Mouse (Mus musculus) myocyte (in vitro differentiated cells): ENCODE measurements around the gene Pax5. TPM values are rescaled to one million over a fixed set of nuclear protein-coding genes. Genes with fewer than 3 reads are reported as not detected.

Experiments used
- H3K27me3 ChIP-seq: one replicate; pipeline ENCODE4 v1.6.1; 2011; ENCODE audit not compliant: control insufficient read depth, insufficient read depth, insufficient read length
- H3K36me3 ChIP-seq: one replicate; pipeline ENCODE4 v1.6.1; 2011; ENCODE audit not compliant: control insufficient read depth, insufficient read depth
- H3K4me2 ChIP-seq: one replicate; pipeline ENCODE4 v1.6.1; 2011; ENCODE audit warnings: low read depth, control low read depth
- H3K4me3 ChIP-seq: one replicate; pipeline ENCODE4 v1.5.1; 2011; ENCODE audit warnings: mild to moderate bottlenecking, control low read depth, moderate library complexity
- H3K79me2 ChIP-seq: one replicate; pipeline ENCODE4 v1.6.1; 2011; ENCODE audit not compliant: control insufficient read depth, insufficient read depth
- H3ac ChIP-seq: one replicate; pipeline ENCODE4 v1.6.1; 2011; ENCODE audit not compliant: control insufficient read depth, insufficient read length
- CEBPB ChIP-seq: IDR thresholded peaks from 2 replicates; pipeline ENCODE4 v1.6.1; 2011; ENCODE audit warnings: mild to moderate bottlenecking, moderate library complexity; ENCODE audit not compliant: poor library complexity, insufficient read depth, severe bottlenecking
- E2F4 ChIP-seq: IDR thresholded peaks from one replicate; pipeline ENCODE4 v1.6.1; 2011; ENCODE audit warnings: mild to moderate bottlenecking, control low read depth, moderate library complexity; ENCODE audit not compliant: insufficient read depth
- MAX ChIP-seq: IDR thresholded peaks from one replicate; pipeline ENCODE4 v1.6.1; 2011; ENCODE audit warnings: low read depth, mild to moderate bottlenecking, control low read depth
- MYOD1 ChIP-seq, 3 experiments: IDR thresholded peaks; one replicate each; pipeline ENCODE4 v1.6.1; 2011; ENCODE audit warnings: control low read depth in 2 of 3, low read depth in 2 of 3, mild to moderate bottlenecking in 2 of 3, moderate library complexity in 1 of 3; ENCODE audit not compliant: insufficient read length in 2 of 3, control insufficient read depth in 1 of 3
- MYOG ChIP-seq, 3 experiments: IDR thresholded peaks; one replicate each; pipeline ENCODE4 v1.6.1; 2011; ENCODE audit warnings: control low read depth in 2 of 3, low read depth in 2 of 3, mild to moderate bottlenecking in 2 of 3; ENCODE audit not compliant: insufficient read length in 2 of 3, control insufficient read depth in 1 of 3, insufficient read depth in 1 of 3
- POLR2A ChIP-seq: IDR thresholded peaks from one replicate; pipeline ENCODE4 v1.6.1; 2011; ENCODE audit warnings: low read depth, mild to moderate bottlenecking, control low read depth, moderate library complexity; ENCODE audit not compliant: insufficient read length
- POLR2AphosphoS2 ChIP-seq: IDR thresholded peaks from one replicate; pipeline ENCODE4 v1.6.1; 2011; ENCODE audit warnings: low read depth, control low read depth; ENCODE audit not compliant: insufficient read length
- REST ChIP-seq: IDR thresholded peaks from one replicate; pipeline ENCODE4 v1.6.1; 2011; ENCODE audit warnings: mild to moderate bottlenecking, control low read depth, moderate library complexity; ENCODE audit not compliant: insufficient read depth, insufficient read length
- SRF ChIP-seq: IDR thresholded peaks from one replicate; pipeline ENCODE4 v1.6.1; 2011; ENCODE audit warnings: low read depth; ENCODE audit not compliant: control insufficient read depth, insufficient read length
- TCF12 ChIP-seq: IDR thresholded peaks from one replicate; pipeline ENCODE4 v1.6.1; 2011; ENCODE audit warnings: mild to moderate bottlenecking, control low read depth; ENCODE audit not compliant: poor library complexity, insufficient read depth, severe bottlenecking
- TCF3 ChIP-seq: IDR thresholded peaks from one replicate; pipeline ENCODE4 v1.6.1; 2011; ENCODE audit warnings: low read depth, control low read depth; ENCODE audit not compliant: insufficient read length
- USF1 ChIP-seq: IDR thresholded peaks from one replicate; pipeline ENCODE4 v1.6.1; 2011; ENCODE audit warnings: low read depth, mild to moderate bottlenecking, control low read depth, moderate library complexity
- polyA plus RNA-seq: library from polyadenylated mRNA; unstranded; fragments of >200 nt; fragmentation: generic; extraction: Trizol; gene quantifications from one replicate; pipeline ENCODE4 v1.2.1, GENCODE M21; 2012; ENCODE audit warnings: missing spikeins

Pax5 gene
- polyA plus RNA-seq, 1 experiment = 0.01 TPM

DNA sequence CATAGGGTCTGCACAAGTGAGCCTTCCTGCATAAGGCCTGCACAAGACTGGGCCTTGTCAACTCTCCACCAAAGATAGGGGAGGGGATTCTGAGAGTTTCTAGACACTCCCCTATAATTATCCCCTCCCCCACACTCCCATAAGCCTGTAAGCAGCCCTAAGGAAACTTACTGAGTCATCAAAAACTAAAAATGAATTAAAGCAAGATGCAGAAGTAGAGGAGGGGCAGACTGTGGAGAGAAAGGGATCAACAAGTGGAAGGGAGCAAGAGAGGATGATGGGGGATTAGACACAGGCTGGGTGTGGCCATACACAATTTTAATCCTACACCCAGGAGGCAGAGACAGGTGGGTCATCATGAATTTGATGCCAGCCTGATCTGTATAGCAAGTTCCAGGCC is 82.4 kb downstream of the Pax5 start:
- H3K79me2 ChIP-seq = no peaks in the 10 kb centered on the region
- peaks cover 2% of the 10 kb centered on the region for H3K27me3 ChIP-seq
- H3ac ChIP-seq = no peak overlapping the region
- H3K4me2 ChIP-seq = no peak overlapping the region
- TF ChIP-seq MYOD1 (IDR thresholded peaks at IDR 0.05; ENCODE audit: control insufficient read depth in 1 of 3, insufficient read length in 2 of 3, low read depth in 2 of 3) (no peak), SRF (no peak), POLR2AphosphoS2 (no peak), TCF3 (no peak), MAX (no peak), E2F4 (no peak), REST (no peak), USF1 (no peak), MYOG (IDR thresholded peaks at IDR 0.05; ENCODE audit: control insufficient read depth in 1 of 3, insufficient read depth in 1 of 3, insufficient read length in 2 of 3, low read depth in 2 of 3) (no peak), CEBPB (no peak), TCF12 (no peak), POLR2A (no peak)
- H3K4me3 ChIP-seq = no peak overlapping the region
- no peaks in the 10 kb centered on the region for H3K36me3 ChIP-seq

GRCm38 (mm10) chr4:44625108-44625424 is 85.2 kb downstream of the Pax5 start:
- Histone ChIP-seq H3K4me3 (no peak overlapping the region), H3ac (no peak overlapping the region), H3K4me2 (no peak overlapping the region), H3K36me3 (no peaks in the 10 kb centered on the region), H3K27me3 (peaks cover 11% of the 10 kb centered on the region), H3K79me2 (no peaks in the 10 kb centered on the region)
- TF ChIP-seq E2F4 (no peak), POLR2A (no peak), CEBPB (no peak), MYOD1 (IDR thresholded peaks at IDR 0.05; ENCODE audit: control insufficient read depth in 1 of 3, insufficient read length in 2 of 3, low read depth in 2 of 3) (no peak), REST (no peak), POLR2AphosphoS2 (no peak), TCF3 (no peak), SRF (no peak), TCF12 (no peak), USF1 (no peak), MAX (no peak), MYOG (IDR thresholded peaks at IDR 0.05; ENCODE audit: control insufficient read depth in 1 of 3, insufficient read depth in 1 of 3, insufficient read length in 2 of 3, low read depth in 2 of 3) (no peak)

DNA sequence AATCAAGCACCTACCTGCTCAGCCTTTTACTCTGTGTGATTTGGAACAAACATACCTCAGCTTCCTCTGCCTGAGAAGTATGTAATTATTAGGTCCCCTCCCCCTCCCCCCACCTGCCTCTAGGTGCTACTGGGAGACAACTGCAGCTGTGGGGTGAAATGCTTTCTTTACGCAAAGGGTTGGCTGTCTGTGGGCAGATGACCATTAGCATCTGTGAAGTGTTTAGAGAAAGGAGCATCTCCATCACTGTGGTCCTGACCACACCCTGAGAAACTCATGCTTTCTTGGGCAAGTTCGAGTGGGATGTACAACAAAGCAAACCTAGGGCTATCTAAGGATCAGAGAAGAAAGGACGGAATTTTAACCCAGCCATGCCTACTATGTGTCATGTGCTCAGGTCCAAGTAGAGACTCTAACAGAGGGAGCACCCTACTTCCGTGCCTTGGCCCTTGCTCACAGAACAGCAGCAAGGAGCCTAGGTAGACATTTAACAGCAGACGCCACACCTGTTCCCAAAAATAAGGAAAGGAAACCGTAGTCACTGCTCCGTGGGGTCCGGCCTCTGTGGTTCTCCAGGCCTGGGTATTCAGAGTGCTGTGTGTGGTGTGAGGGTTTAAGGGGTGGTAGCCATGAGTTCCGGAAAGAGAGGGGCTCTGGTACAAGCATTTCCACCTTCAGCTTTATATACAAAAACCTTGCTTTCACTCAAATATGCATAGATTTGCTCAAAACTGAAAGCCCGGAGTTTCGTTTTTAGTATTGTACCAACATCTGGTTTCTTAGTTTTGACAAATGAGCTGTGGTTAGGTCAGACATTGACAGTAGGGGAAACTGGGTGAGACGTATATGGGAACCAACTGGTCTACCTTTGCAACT is 85.8 kb downstream of the Pax5 start:
- no peak for TF ChIP-seq POLR2AphosphoS2
- TF ChIP-seq TCF12 = no peak
- no peak for TF ChIP-seq MAX
- no peak for TF ChIP-seq POLR2A
- TF ChIP-seq USF1 = no peak
- TF ChIP-seq MYOG (IDR thresholded peaks at IDR 0.05; ENCODE audit: control insufficient read depth in 1 of 3, insufficient read depth in 1 of 3, insufficient read length in 2 of 3, low read depth in 2 of 3) = no peak
- TF ChIP-seq MYOD1 (IDR thresholded peaks at IDR 0.05; ENCODE audit: control insufficient read depth in 1 of 3, insufficient read length in 2 of 3, low read depth in 2 of 3) = no peak
- TF ChIP-seq REST = no peak
- TF ChIP-seq TCF3 = no peak
- no peak for TF ChIP-seq CEBPB
- no peak for TF ChIP-seq E2F4
- no peak for TF ChIP-seq SRF
- no peaks in the 10 kb centered on the region for H3K36me3 ChIP-seq
- H3K27me3 ChIP-seq = peaks cover 11% of the 10 kb centered on the region
- H3ac ChIP-seq = no peak overlapping the region
- no peaks in the 10 kb centered on the region for H3K79me2 ChIP-seq
- no peak overlapping the region for H3K4me2 ChIP-seq
- H3K4me3 ChIP-seq = no peak overlapping the region

GRCm38 (mm10) chr4:44623435-44623727 is 86.9 kb downstream of the Pax5 start:
- TF ChIP-seq MYOG (IDR thresholded peaks at IDR 0.05; ENCODE audit: control insufficient read depth in 1 of 3, insufficient read depth in 1 of 3, insufficient read length in 2 of 3, low read depth in 2 of 3) (no peak), POLR2AphosphoS2 (no peak), USF1 (no peak)
- Histone ChIP-seq H3K36me3 (no peaks in the 10 kb centered on the region), H3K4me2 (no peak overlapping the region), H3K79me2 (no peaks in the 10 kb centered on the region), H3K27me3 (peaks cover 11% of the 10 kb centered on the region), H3ac (no peak overlapping the region), H3K4me3 (no peak overlapping the region)
